Mouse (Mus musculus): ENCODE measurements around the gene Phf6. TPM values are rescaled to one million over a fixed set of nuclear protein-coding genes. Genes with fewer than 3 reads are reported as not detected.
A peak's percentile ranks its signal among the peaks of the same experiment; 100 is the strongest.
"Not testable (repeated sequence)": the region's sequence is repeated elsewhere in the genome, so short reads cannot be mapped to it uniquely, and the experiment has no call there.

The Phf6 gene
- total and polyA plus RNA-seq, 2 experiments from 2014 or later, result 32.9 to 35.4 TPM

DNA sequence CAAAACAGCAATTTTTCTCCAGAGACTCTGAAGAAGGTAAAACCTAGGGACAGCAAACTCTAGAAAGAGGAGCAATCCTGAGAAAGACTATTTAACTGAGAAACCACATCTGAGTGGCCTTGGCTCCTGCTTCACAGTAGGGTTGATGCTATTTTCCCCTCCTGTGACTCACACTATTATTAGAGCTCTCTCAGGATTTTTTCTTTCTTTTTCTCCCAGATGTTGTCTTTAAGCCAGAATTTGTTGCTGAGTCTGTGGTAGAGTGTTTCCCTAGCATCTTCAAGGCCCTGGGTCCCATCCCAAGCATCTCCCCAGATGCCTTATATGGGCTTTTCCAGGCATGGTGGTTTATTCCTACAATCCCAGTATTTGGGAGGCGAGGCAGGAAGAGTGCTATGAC lies 60.1 kb downstream of the Phf6 start:
- no peak overlapping the region for H3K9ac ChIP-seq (replicated peaks; ENCODE audit: low read length)
- no peak for DNase-seq (ENCODE audit: low spot score)
- 68% methylated on average over 1 of the region's 1 CpGs for WGBS
- no peak overlapping the region for H3K4me2 ChIP-seq (ENCODE audit: low read depth, low read length)
- no peaks in the 10 kb centered on the region for H3K4me1 ChIP-seq (ENCODE audit: insufficient read depth, low read length)
- no peak for ATAC-seq
- no peak for TF ChIP-seq CTCF (IDR thresholded peaks at IDR 0.05; ENCODE audit: low read depth)
- H3K27me3 ChIP-seq (ENCODE audit: insufficient read depth, low read length), result no peaks in the 10 kb centered on the region
- H3K4me3 ChIP-seq (ENCODE audit: low read length), result no peak overlapping the region
- no peak overlapping the region for H3K27ac ChIP-seq
- H3K36me3 ChIP-seq (ENCODE audit: insufficient read depth, low read length), result no peaks in the 10 kb centered on the region
- H3K9me3 ChIP-seq (ENCODE audit: low read length), result no peaks in the 10 kb centered on the region

DNA sequence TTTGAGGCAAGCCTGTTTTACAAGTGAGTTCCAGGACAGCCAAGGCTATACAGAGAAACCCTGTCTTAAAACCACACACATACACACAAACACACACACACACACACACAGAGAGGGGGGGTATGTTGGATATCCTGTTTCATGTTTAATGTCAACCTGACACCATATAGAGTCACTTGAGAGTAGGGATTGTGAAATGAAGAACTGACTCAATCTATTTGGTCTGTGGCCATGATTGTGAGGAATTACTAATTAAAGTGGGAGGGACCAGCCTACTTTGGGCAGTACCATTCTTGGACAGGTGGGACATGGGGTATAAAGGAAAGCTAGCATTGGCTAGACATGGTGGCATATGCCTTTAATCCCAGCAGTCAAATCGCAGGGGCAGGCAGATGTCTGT lies 60.6 kb downstream of the Phf6 start:
- ATAC-seq (no peak), DNase-seq (ENCODE audit: low spot score) (no peak)
- 94% methylated on average over 1 of the region's 1 CpGs for WGBS
- Histone ChIP-seq H3K4me1 (ENCODE audit: insufficient read depth, low read length) (no peaks in the 10 kb centered on the region), H3K9me3 (ENCODE audit: low read length) (no peaks in the 10 kb centered on the region), H3K9ac (replicated peaks; ENCODE audit: low read length) (no peak overlapping the region), H3K4me3 (ENCODE audit: low read length) (no peak overlapping the region), H3K27me3 (ENCODE audit: insufficient read depth, low read length) (no peaks in the 10 kb centered on the region), H3K27ac (no peak overlapping the region), H3K36me3 (ENCODE audit: insufficient read depth, low read length) (no peaks in the 10 kb centered on the region), H3K4me2 (ENCODE audit: low read depth, low read length) (no peak overlapping the region)
- TF ChIP-seq CTCF (IDR thresholded peaks at IDR 0.05; ENCODE audit: low read depth), result no peak

DNA sequence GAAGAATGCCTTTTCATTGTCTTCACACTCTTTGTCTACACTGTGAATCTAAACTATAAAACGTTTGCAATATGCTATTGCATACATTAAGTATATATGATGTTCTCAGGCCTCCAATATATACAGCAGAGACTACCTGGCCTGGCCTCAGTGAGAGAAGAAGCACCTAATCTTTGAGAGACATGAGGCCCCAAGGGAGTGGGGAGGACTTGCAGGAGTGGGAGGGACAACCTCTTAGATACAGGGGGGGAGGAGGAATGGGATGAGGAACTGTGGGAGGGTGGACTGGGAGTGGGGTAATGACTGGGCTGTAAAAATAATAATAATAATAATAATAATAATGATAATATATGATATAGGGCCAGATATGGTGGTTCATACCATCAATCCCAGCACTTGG lies 66.5 kb downstream of the Phf6 start:
- H3K9me3 ChIP-seq (ENCODE audit: low read length), result no peaks in the 10 kb centered on the region
- no peak overlapping the region for H3K9ac ChIP-seq (replicated peaks; ENCODE audit: low read length)
- no peak for TF ChIP-seq CTCF (IDR thresholded peaks at IDR 0.05; ENCODE audit: low read depth)
- no peak overlapping the region for H3K4me2 ChIP-seq (ENCODE audit: low read depth, low read length)
- H3K4me1 ChIP-seq (ENCODE audit: insufficient read depth, low read length), result no peaks in the 10 kb centered on the region
- DNase-seq (ENCODE audit: low spot score), result no peak
- no peak overlapping the region for H3K4me3 ChIP-seq (ENCODE audit: low read length)
- 37% methylated on average over 1 of the region's 1 CpGs for WGBS
- H3K27me3 ChIP-seq (ENCODE audit: insufficient read depth, low read length), result no peaks in the 10 kb centered on the region
- H3K36me3 ChIP-seq (ENCODE audit: insufficient read depth, low read length), result no peaks in the 10 kb centered on the region
- no peak for ATAC-seq
- H3K27ac ChIP-seq, result no peak overlapping the region

DNA sequence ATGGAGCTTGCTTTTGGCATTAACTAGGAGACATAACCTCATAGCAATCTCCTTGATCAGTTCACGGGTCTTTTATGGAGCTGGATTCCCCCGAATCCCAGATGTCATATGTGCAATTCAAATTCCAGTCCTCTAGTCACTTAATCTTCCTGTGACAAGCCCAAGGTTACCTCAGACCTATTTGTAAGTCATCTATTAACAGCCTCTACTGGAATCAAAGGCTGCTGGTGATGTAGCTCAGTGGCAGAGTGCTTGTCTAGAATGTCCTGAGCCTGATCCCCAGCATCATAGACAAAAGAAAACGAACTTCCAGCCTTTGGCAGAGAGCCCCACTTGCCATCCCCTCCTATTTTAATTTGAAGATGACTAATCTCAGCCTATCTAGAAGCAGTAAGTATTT lies 69.3 kb downstream of the Phf6 start:
- Histone ChIP-seq H3K27ac (no peak overlapping the region), H3K4me3 (ENCODE audit: low read length) (no peak overlapping the region), H3K36me3 (ENCODE audit: insufficient read depth, low read length) (no peaks in the 10 kb centered on the region), H3K9me3 (ENCODE audit: low read length) (no peaks in the 10 kb centered on the region), H3K9ac (replicated peaks; ENCODE audit: low read length) (no peak overlapping the region), H3K4me2 (ENCODE audit: low read depth, low read length) (no peak overlapping the region), H3K4me1 (ENCODE audit: insufficient read depth, low read length) (no peaks in the 10 kb centered on the region), H3K27me3 (ENCODE audit: insufficient read depth, low read length) (no peaks in the 10 kb centered on the region)
- ATAC-seq (no peak), DNase-seq (ENCODE audit: low spot score) (no peak)
- TF ChIP-seq CTCF (IDR thresholded peaks at IDR 0.05; ENCODE audit: low read depth), result no peak
- 74% methylated on average over 3 of the region's 3 CpGs for WGBS

DNA sequence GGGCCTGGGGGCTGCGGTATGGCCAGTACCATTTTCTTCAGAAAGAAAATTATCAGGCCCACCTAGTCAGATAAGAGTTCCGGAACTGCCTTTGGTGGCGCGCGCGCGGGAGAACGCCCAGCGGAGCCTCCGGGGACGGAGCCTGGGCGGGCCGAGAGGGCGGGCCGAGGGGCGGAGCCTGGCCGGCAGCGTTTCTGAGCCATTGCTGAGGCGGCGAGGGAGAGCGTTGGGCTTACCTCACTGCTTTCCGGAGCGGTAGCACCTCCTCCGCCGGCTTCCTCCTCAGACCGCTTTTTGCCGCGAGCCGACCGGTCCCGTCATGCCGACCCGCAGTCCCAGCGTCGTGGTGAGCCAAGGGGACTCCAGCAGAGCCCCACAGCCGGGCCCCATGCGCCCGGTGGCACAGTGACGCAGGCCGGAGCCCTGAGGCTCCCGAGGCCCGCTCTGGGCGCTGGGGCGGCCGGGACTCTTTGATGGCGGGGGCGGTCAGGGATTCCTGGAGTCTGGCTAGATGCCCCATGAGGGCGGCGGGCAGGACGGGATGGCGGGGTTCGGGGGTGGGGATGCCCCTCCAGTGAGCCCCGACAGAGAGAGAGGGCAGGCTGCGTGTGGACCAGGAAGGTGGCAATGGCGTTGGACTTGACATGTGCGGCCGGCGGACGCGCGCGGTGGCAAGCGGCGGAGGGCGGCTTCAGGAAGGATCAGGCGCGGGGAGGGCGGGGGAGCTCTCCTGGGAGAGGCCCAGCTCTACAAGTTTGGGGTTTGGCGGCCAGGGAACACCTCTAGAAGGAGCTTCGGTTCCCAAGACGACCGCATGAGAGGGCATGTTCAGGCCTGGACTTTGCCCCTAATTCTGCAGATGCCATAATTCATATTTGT lies 76.1 kb downstream of the Phf6 start, which contains the start of gene Hprt:
Hprt (plus strand) TSS at position 233 of the 879 bp plus-strand sequence.
- DNase-seq (ENCODE audit: low spot score) (peak; percentile 86), ATAC-seq (peak; percentile 97)
- Histone ChIP-seq H3K4me1 (ENCODE audit: insufficient read depth, low read length) (peaks cover 6% of the 10 kb centered on the region; the same call in 1 of the 2 replicates), H3K9me3 (ENCODE audit: low read length) (no peaks in the 10 kb centered on the region), H3K9ac (replicated peaks; ENCODE audit: low read length) (peak within 1 kb of the TSS; percentile 80), H3K4me3 (ENCODE audit: low read length) (peak within 1 kb of the TSS; percentile 59), H3K4me2 (ENCODE audit: low read depth, low read length) (peak within 1 kb of the TSS; percentile 57), H3K27ac (peak within 1 kb of the TSS; percentile 88), H3K36me3 (ENCODE audit: insufficient read depth, low read length) (no peaks in the 10 kb centered on the region), H3K27me3 (ENCODE audit: insufficient read depth, low read length) (no peaks in the 10 kb centered on the region)
- 34% methylated on average over 65 of the region's 72 CpGs for WGBS
- no peak for TF ChIP-seq CTCF (IDR thresholded peaks at IDR 0.05; ENCODE audit: low read depth)

DNA sequence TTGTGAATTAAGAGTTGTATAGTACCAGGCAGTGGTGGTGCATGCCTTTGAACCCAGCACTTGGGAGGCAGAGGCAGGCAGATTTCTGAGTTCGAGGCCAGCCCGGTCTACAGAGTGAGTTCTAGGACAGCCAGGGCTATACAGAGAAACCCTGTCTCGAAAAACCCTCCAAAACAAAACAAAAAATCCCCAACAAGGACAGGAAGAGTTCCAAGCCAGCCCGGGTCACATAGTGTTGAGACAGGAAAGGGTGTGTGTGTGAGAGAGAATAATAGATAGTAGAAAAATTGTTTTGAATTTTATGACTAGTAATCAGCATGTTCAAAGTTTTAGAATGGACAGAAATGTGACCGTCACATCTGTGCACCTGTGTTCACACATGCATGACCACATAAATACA lies 82.7 kb downstream of the Phf6 start:
- H3K27ac ChIP-seq; H3K4me3 ChIP-seq (ENCODE audit: low read length); DNase-seq (ENCODE audit: low spot score); H3K9ac ChIP-seq (replicated peaks; ENCODE audit: low read length); H3K36me3 ChIP-seq (ENCODE audit: insufficient read depth, low read length); H3K27me3 ChIP-seq (ENCODE audit: insufficient read depth, low read length); H3K4me1 ChIP-seq (ENCODE audit: insufficient read depth, low read length); ATAC-seq; H3K9me3 ChIP-seq (ENCODE audit: low read length); H3K4me2 ChIP-seq (ENCODE audit: low read depth, low read length): not testable (repeated sequence)
- 81% methylated on average over 5 of the region's 5 CpGs for WGBS

DNA sequence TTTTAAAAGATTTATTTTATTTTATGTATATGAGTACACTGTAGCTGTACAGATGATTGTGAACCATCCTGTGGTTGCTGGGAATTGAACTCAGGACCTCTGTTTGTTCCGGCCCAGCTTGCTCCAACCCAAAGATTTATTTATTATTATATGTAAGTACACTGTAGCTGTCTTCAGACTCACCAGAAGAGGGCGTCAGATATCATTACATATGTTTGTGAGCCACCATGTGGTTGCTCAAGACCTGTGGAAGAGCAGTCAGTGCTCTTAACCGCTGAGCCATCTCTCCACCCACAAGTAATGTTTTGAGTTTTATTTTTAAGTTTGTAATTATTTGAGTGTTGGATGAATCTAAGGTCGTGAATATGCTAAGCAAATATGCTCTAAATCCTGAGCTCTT lies 92.8 kb downstream of the Phf6 start:
- ATAC-seq; H3K4me1 ChIP-seq (ENCODE audit: insufficient read depth, low read length); H3K9me3 ChIP-seq (ENCODE audit: low read length); H3K9ac ChIP-seq (replicated peaks; ENCODE audit: low read length); H3K27ac ChIP-seq; H3K4me3 ChIP-seq (ENCODE audit: low read length); H3K4me2 ChIP-seq (ENCODE audit: low read depth, low read length); H3K36me3 ChIP-seq (ENCODE audit: insufficient read depth, low read length); H3K27me3 ChIP-seq (ENCODE audit: insufficient read depth, low read length): not testable (repeated sequence)
- 61% methylated on average over 4 of the region's 4 CpGs for WGBS
- peak; percentile 27; the same call in 1 of the 2 replicates for TF ChIP-seq CTCF (IDR thresholded peaks at IDR 0.05; ENCODE audit: low read depth)
- DNase-seq (ENCODE audit: low spot score), result peak; percentile 7
